8 mouse cellular contexts compared by ENCODE assay signal in genomic region chr6:114345156-114345555, GRCm38 (mm10). TPM values are rescaled to one million over a fixed set of nuclear protein-coding genes. Genes with fewer than 3 reads are reported as not detected.
DNase-seq lines count a peak whose midpoint lies in the region; TF ChIP-seq lines count a peak whose summit lies in the region.
"Had no signal": no experiment of that assay in that cellular context is flagged by ENCODE, and none has a peak within 500 bp of the region (broad histone marks: within the 10 kb centered on the region; RNA-seq: fewer than 3 reads in every experiment).

No protein-coding gene starts in this region.

- 28% methylated on average over 4 of the region's 4 CpGs for WGBS in small intestine, adult 2 months

- no peak overlapping the region for H3K4me3 ChIP-seq in small intestine, adult 2 months (ENCODE audit: low read depth, low read length)
- H3K4me3 ChIP-seq: neural tube, embryonic 13.5 days had no signal

- H3K27ac ChIP-seq in small intestine, adult 2 months (ENCODE audit: insufficient read depth, low read depth, low read length) = no peak overlapping the region
- H3K27ac ChIP-seq: neural tube, embryonic 13.5 days had no signal

- TF ChIP-seq POLR2A in brain, embryonic 14.5 days (IDR thresholded peaks at IDR 0.05; ENCODE audit: borderline replicate concordance, extremely low read depth, insufficient read depth, insufficient read length, poor library complexity, severe bottlenecking) = no peak
- TF ChIP-seq POLR2A in small intestine, adult 2 months (IDR thresholded peaks at IDR 0.05; ENCODE audit: low read depth, low read length) = no peak

- no peaks in the 10 kb centered on the region for H3K36me3 ChIP-seq in small intestine, adult 2 months (ENCODE audit: control insufficient read depth, insufficient read depth, low read length)
- H3K36me3 ChIP-seq: neural tube, embryonic 13.5 days had no signal

- peak; percentile 89 for TF ChIP-seq CTCF in brain, embryonic 14.5 days (IDR thresholded peaks at IDR 0.05; ENCODE audit: borderline replicate concordance, extremely low read depth, insufficient read depth, insufficient read length)
- TF ChIP-seq CTCF in small intestine, adult 2 months (IDR thresholded peaks at IDR 0.05; ENCODE audit: extremely low read depth, insufficient read length, insufficient replicate concordance, low read depth, low read length) = peak; percentile 87; the same call in 1 of the 2 replicates

- DNase-seq in 3134 (ENCODE audit: extremely low read depth, insufficient read length, low spot score) (peak; percentile 28), A20 (ENCODE audit: low read depth, low spot score) (peak; percentile 48)
- peak; percentile 58 for DNase-seq in brain, embryonic 14.5 days (ENCODE audit: low read depth)
- peak; percentile 14 to 24 for DNase-seq in gastrocnemius, adult 8-10 months (ENCODE audit: low spot score in 2 of 2)
- DNase-seq in kidney, postnatal 25 days = peak; percentile 60 to 77
- DNase-seq in lung, postnatal 25 days (ENCODE audit: low spot score) = peak; percentile 27

- H3K4me1 ChIP-seq in small intestine, adult 2 months (ENCODE audit: control insufficient read depth, insufficient read depth, insufficient read length, low read length) = no peaks in the 10 kb centered on the region; the same call in none of the 2 replicates

- H3K27me3 ChIP-seq in small intestine, adult 2 months (ENCODE audit: control insufficient read depth, insufficient read depth, low read length) = no peaks in the 10 kb centered on the region

RNA-seq across cellular contexts. Expression of gene Hrh1, which starts 52.6 kb away (rescaled TPM):
- polyA plus RNA-seq in brain, embryonic 14.5 days (2012; rRNA removed) = 0.42 and 0.50 TPM in 2 replicates
- under 1 TPM; 0.16 to 0.31 (median 0.23) TPM for total RNA-seq in gastrocnemius, adult 8-10 months (2022)
- 0.71 and 2.3 TPM in 2 replicates for polyA plus RNA-seq in small intestine, adult 2 months (2012; rRNA removed)
